Mouse (Mus musculus) cerebral cortex, adult 2 months (tissue): ENCODE data around the gene H2-Ab1.

ENCODE experiments used
- WGBS: fragments of 180-500 bp; shearing (Covaris S2); methylation state at CpG from one replicate; pipeline ENCODE4 v1.1.7; 2018; 5-methylcytosine and 5-hydroxymethylcytosine counted together

H2-Ab1 gene

DNA sequence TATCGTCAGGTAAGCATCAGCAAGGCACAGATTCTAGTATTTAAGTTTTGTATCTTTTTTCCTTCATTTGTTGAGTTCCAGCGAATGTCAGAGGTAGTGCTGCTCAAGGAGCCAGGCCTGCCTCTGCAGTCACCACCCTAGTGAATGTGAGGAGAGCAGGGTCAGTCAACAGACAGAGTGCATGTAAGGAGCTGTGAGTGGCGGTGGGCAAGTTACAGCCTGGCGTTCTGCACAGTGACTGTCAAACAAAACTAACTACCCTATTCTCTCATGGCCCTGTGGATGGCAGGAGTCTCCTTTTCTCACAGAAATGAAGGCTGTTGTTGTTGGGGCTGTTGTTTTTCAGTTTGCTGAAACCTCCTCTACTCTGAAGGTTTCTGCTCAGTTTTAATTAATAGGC lies 27.9 kb downstream of the H2-Ab1 start:
- 83% methylated on average over 4 of the region's 4 CpGs for WGBS

DNA sequence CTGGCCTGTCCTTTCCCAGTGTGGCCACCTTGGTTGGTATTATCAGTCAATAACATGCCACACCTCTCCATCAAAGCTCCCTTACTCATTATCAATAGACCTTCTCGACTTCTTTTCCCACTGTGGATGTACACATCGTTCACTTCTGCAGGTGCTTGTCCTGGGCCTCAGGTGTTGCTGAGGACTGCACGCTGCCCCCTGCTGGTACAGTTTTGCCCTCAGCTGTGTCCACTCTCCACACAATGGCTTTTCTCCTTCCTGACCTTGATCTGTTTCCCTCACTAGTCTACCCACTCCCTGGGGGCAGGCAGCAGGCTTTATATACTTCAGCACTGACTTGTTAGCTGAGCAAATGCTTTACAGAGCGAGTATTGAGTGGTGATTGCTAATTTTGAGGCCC lies 28.4 kb downstream of the H2-Ab1 start:
- 49% methylated on average over 4 of the region's 4 CpGs for WGBS

DNA sequence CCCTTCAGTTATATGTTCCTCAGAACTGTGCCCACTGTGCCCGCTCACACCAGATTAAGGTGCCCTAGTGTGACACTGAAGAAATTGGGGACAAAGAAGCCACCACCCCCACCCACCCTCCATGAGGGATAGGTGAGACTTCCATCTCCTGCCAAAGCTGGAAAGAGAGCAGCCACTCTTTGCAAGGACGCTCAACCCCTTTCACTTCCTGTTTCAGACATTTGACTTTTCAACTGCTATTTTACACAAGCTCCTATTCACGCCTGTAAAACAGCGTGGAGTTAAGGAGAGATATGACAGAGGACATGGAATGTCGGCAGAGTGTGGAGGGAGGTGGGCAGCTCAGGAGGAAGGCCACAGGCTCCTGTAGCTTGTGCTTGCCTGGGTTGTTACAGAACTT lies 29.0 kb downstream of the H2-Ab1 start:
- 86% methylated on average over 5 of the region's 5 CpGs for WGBS

DNA sequence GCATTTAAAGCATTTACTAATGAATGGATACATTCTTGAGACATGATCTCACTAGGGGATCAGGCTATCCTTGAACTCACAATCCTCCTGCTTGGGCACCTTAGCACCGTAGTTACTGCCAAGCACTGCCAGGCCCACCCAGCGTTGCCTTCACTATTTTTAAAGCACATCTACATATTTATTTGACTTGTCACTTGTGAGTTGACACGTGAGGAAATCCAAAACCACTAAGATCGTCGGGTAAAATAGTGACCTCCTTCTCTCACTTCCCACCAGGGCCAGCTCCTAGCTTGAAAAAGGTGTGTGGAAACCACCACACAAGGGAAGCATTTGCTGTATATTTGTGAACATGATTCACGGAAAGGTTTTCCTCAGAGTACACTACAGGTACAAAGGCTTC lies 29.5 kb downstream of the H2-Ab1 start:
- 72% methylated on average over 6 of the region's 6 CpGs for WGBS

DNA sequence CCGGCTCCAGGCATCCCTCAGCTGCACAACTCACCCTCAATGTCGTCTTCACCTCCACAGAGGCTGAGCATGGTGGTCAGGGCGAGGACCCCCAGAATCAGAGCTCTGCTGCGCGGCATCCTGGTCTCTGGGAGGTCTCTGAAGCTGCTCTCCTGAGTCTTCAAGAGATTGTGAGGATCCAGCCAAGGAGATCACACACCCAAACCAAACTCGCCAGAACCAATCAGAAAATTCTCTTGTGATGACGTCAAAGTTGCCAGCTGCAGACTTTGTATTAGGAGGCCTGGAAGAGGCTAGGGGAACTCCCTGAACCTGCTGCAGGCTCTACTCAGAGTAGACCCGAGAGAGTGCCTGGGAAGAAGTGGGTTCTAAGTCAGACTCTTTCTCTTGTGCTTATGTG lies 30.2 kb downstream of the H2-Ab1 start, which contains the start of gene H2-Aa:
TSS of gene H2-Aa (minus strand) at position 176 of the 400 bp plus-strand sequence.
- 29% methylated on average over 8 of the region's 8 CpGs for WGBS

DNA sequence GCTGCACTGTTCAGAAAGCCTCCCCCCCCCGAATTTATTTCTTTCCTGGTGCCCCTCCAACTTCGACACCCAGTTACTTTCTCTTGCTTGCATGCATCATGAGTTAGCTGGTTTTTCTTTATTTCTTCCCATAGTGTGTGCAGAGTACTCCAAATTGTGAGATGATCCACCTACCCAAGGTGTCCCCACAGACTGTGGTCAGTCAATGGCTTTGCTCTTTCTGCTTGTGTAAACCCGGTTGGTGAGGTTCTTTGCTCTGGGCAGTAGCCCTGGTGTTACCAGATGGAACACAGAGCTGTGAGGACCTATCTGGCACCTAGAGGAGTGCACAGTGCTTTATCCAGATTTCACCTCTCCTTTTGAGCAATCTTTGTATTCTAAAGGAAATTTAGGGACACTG lies 30.6 kb downstream of the H2-Ab1 start:
- 75% methylated on average over 3 of the region's 3 CpGs for WGBS

DNA sequence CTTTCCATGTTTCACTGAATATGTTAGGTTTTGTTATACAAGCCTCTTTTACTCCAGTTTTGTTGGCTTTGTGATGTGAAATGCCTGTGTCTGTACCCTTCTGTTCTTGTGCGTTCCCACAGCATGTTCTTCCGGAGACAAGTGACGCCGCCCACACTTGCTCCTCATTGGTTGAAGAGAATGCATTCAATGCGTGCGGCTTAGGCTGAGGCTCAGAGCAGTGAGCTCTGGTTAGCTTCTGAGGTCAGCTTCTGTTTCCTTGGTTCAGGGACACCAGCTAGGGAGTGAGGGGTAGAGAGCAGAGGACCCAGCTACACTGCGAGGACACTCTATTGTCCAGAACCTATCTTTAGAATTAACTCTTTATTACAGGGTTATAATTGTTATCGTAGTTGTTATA lies 34.1 kb downstream of the H2-Ab1 start:
- 14% methylated on average over 8 of the region's 8 CpGs for WGBS

DNA sequence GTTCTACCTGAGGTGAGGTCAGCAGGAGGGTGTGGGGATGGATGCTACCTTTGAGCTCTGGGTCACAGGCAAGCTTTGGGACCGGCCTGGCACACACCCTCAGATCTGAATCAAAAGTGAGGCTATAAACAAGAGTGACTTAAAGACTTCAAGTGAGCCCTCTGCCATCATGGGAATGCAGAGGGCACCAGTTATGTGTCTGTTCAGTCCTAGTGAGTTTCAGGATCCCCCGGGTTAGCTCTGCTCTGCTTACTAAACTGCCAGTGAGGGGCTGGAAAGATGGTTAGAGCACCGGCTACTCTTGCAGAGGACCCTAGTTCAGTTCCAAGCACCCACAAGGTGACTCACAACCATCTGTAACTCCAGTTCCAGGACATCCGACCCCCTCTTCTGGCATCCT lies 35.1 kb downstream of the H2-Ab1 start:
- 92% methylated on average over 4 of the region's 4 CpGs for WGBS

DNA sequence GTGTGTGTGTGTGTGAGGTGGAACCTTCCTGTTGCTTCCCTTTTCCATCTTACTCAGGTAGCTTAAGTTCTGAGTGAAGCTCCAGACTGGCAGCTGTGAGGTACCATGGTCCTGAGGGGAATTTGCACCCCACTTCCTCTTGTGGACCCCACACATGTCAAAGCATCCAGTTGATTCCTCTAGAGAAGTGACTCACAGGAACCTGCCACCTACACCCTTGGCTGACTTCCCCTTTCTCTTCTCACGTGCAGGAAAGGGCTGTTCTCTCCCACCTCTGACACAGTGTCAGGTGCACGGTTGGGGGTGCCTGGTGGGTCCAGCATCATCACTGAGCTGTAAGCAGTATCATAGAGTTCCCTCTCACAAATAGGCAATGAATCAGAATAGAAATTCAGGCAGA lies 36.0 kb downstream of the H2-Ab1 start:
- 42% methylated on average over 2 of the region's 2 CpGs for WGBS

DNA sequence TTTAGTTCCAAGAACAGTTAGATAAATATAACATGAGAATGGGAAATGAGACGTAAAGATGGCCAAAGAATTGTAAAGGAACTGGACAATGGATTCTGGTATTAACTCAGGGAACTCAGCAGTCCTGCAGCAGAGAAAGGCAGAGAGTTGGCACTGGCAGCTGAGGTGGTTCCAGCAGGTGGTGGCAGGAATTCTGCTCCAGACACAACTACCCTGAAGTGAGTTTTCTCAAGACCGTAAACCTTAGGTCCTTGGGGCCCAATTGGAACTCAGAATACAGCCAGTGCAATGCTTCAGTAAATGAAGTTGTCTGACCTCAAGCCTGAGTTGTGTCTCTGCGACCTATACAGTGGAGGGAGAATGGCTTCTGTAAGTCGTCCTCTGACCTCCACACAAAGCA lies 36.8 kb downstream of the H2-Ab1 start:
- 87% methylated on average over 4 of the region's 4 CpGs for WGBS

DNA sequence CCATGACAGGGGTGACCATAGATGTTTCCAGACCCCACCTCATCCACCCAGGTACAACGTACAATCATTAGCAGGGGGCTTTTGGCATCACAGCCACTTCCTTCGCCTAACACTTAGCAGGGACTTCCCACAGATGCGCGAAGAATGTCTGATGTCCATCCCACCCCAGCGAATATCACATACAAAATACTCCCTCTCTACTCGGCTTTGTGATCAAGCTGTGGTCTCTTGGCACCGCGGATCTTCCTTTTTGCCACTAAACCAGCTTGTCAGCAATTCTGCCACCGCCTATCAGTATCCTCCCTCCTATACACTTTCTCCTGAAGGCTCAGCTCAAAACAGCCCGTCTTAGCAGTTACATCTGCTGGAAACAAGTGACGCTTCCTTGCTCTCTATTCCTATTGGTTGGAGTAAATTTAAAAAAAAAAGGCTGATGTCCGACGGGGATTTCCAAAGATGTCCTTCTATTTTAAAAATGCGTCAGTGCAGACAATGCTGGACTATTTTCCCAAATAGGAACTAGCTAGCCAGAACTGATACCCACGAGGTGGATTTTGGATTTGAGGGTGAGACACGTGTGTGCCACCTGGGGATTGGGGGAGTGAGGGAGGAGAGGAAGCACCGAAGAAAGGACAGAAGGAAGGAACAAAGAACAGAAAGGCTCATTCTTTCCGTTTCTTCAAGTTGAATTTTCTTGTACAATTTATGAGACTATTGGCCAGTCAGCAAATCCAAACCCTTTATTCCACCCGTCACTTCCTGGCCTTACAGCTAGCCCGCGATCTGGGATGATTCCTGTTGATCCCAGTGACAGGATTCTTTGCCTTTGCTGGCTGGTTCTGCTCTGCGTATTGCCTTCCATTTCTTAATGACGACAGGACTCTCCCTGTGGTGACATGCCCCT lies 38.7 kb downstream of the H2-Ab1 start:
- WGBS, result 23% methylated on average over 23 of the region's 23 CpGs

DNA sequence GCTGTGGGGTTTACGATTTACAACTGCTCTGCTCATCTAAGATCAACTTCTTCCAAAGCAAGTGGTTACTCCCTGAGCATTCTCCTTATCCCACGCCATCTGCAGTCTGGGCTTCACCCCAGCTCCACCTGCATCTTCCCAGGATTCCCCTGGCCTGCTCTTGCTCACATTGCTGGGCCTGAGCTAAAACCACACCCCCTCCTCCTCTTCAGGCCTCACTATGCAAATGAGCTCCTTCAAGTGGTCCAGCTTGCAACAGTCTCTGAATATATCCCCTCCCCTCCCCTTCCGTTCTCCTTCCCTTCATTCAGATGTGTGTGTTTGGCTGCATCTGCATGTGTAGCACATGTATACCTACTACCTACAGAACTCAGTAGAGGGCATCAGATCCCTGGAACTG lies 41.9 kb downstream of the H2-Ab1 start:
- WGBS, result 71% methylated on average over 3 of the region's 3 CpGs

DNA sequence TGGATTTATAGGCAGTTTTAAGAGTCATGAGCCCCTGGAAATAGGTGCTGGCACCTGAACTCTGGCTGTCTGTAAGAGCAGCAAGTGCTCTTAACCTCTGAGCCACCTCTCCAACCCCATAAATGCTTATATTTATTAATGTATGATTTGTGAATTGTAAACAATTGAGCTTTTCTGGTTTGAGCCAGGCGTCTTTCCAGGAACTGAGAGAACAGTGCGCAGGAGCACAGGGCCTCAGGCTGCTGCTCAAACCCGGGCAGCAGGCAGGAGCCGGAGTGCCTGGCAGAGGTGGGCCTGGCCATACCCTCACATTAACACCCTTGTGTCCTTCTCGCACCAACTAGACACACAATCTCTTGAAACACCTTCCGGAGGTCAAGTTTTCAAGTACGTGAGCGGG lies 42.6 kb downstream of the H2-Ab1 start:
- 96% methylated on average over 8 of the region's 8 CpGs for WGBS

DNA sequence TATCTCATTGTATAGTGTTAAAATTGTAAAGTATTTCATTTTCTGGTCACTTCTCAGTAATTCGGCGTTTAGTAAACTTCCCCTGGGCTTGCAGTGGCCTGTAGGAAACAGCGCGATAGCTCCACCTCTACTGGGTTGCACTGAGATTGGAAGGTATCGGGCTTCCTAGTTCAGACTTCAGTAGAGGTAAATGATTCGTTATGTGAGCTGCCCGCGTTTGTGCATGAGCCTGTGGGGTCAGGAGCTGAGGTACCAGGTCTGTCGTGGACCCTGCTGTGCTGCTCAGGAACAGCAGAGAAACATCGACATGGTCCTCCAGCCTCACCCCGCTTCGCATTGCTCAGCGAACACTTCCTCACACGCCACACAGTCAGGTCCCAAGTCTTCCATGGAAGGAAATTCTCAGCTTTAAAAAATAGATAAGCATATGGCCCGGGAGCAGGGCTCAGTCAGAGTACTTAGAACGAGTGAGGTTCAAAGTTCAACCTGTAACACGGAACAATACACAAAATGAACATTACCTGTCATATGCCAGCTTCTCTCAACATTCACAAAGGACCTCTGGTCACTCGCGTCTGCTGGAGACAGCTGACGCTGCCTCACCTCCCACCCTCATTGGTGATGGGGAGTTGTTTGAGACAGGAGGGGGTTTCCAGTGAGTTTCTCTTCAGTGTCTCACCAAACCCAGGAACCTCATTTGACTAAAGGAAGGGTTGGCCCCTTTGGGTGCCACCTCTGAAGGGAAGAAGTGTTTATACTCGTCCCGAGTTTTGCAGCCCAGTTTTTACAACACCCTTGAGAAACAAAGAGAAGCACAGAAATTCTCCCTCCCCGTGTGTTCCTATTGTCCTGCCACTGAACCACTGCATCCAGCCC lies 43.4 kb downstream of the H2-Ab1 start:
- WGBS, result 82% methylated on average over 23 of the region's 23 CpGs

DNA sequence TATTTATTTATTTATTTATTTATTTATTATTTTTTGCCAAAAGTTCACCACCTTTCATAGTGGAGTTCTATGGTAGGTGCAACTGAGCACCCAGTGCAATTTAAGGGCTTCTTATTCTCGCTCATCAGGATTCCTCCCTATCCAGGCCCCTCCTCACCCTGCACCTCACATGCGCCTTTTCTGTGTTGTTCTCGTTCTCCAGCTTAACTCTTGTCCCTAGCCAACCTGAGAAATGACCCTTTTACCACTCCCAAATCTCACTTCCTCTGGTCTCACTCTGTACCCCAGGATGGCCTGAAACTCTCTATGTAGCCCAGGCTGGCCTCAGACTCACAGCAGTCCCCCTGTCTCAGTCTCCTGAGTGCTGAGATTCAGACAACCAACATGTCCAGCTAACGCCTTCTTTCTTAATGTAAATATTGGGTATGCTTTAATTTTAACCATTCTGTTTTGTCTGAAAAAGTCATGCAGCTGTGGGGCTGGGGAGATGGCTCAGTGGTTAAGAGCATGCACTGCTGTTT lies 44.2 kb downstream of the H2-Ab1 start:
- WGBS, result 92% methylated on average over 4 of the region's 4 CpGs

DNA sequence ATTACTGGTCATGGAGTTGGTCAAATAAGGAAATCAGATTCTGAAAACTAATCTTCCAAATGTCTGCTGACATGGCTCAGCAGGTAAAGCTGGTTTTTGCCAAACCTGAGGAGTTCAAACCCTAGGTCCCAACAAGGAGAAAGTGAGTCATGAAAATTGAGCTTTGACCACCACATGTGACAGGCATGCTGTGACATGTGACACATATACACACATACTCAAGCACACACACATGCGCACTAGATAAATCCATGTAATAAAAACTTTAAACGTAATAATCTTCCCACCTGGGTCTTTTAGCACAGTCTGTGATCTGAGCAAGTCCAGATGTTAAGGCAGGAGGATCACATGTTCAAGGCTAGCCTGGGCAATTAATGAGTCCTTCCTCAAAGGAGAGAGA lies 46.3 kb downstream of the H2-Ab1 start:
- WGBS, result 97% methylated on average over 2 of the region's 2 CpGs

DNA sequence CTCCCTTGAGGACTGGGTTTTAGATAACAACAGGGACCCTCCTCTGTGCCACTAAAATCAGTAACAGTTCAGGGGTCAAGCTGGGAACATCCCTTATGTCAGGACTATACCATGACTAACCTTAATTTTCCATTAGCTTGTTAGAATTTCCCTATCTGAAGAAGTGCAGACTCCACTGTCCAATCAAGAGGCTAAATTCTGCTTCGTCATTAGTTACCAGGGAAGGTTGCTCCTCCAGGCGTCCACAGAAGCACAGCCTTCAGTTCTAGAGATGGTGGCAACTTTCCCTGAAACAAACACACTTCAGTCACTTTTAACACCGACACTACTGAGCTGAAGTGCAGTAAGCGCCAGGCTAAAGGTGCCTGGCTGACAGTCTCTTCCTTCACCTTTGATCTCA lies 47.3 kb downstream of the H2-Ab1 start:
- WGBS, result 25% methylated on average over 4 of the region's 4 CpGs

DNA sequence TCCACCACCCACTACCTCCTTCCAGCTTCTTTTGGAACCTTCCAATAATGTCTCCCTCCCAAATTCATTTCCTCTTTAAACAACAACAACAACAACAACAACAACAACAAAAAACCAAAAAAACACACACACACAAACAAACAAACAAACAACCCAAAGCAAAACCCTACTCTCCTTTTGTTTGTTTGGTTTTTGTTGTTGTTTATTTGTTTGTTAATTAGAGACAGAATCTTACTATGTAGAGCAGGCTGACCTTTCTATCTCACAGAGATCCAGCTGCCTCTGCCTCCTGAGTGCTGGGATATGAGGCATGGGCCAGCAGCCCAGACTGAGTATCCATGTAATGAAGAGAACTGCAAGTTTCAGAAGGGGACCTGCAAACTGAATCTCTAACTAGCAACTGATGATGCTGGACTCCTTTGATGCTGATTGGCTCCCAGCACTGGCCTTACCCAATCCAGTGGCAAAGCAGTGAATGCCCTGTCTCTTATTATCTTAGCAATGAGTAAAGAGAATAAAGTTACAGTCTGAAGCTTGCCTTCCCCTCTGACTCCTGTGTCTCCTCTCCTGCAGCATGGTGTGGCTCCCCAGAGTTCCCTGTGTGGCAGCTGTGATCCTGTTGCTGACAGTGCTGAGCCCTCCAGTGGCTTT lies 48.0 kb downstream of the H2-Ab1 start, which contains the start of gene H2-Eb1:
TSS of gene H2-Eb1 (plus strand) at position 488 of the 651 bp plus-strand sequence.

DNA sequence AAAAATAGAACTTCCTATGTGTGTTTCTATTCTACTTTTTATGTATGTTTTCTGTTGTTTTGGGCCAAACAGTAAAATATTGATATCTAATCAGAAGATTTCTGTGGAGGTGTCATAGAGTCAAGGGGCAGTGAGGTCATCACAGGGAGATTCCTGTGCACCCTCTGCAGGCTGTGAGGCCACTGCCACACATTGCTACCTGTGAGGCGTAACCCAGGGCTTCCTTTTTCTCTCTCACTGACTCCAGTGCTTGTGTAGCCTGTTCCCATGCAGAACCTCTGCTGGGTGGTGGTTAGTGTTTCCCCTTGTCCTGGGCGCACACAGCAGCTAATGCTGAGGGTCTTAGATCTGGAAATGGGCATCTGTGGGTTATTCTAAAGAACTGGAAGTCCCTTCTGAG lies 48.9 kb downstream of the H2-Ab1 start:
- WGBS, result 95% methylated on average over 2 of the region's 2 CpGs

DNA sequence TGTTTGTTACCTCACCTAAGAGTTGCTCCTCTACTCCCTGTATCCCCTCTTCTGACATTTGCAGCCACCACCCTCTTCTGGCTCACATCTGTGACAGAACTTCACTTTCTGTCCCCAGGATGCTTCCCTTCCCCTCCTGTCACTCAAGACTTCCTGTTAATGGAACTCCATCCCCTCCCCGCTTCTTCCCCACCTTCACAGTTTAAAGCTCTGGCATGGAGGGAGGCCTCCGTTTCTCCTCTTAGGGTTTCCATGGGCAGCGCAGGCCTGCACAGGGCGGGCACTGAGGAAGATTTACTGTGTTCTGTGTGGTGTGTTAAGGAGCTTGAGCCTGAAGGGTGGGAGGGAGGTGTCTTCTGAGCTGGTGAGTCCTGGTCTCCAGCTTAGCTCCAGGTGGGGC lies 50.7 kb downstream of the H2-Ab1 start:
- WGBS, result 85% methylated on average over 4 of the region's 4 CpGs

DNA sequence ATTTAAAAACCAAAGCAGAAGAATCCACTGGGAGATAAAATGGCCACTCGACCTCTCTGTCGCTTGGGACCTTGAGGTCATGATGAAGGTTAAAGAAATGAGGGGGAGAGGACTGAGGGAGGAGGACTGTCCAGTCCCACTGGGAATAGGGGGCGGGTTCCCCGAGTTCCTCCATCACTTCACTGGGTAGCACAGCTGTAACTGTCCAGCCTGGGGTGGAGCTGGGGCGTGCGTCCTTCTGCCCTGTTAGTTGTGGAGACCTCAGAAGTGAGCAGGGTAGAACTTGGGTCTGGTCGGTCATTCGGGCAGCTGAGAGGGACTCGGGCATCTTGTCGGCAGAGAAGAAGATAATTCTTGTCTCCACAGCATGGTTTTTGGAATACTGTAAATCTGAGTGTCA lies 51.7 kb downstream of the H2-Ab1 start:
- 35% methylated on average over 10 of the region's 10 CpGs for WGBS
